Mouse (Mus musculus) CD4-positive, CD25-positive, alpha-beta regulatory T cell, adult 4 months (primary cell): ENCODE data around the gene Scaf4. TPM values are rescaled to one million over a fixed set of nuclear protein-coding genes. Genes with fewer than 3 reads are reported as not detected.
"Not testable (repeated sequence)": the region's sequence is repeated elsewhere in the genome, so short reads cannot be mapped to it uniquely, and the experiment has no call there.

ENCODE experiments used
- ATAC-seq: one replicate; pipeline ENCODE4 v1.8.0; 2017
- polyA plus RNA-seq, 2 experiments: library from polyadenylated mRNA; unstranded; fragments of 100-300 nt; shearing (Covaris generic); gene quantifications; one replicate each; pipeline ENCODE4 v1.2.1; 2017

Gene Scaf4
- polyA plus RNA-seq, 2 experiments from 2014 or later = 9.9 to 11.4 TPM

DNA sequence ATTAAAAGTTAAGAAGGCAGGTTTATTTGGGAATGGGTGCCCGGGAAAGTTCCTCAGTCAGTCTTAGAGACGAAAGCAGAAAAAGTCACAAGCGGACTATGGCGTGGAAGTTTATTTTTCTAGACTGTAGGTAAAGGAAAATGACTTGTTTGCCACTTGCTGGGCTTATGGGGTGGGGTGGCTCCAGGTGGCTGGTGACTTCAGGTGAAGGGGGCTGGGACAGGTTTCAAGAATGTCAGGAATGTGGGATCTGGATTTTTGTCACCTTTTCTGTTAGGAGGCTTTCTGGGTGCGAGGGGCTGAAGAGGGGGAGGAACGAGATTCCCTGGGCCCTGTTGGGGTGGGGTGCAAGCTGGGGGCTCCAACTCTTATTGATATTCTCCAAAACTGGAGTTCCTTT lies 7.4 kb upstream of the Scaf4 start:
- ATAC-seq = no peak

DNA sequence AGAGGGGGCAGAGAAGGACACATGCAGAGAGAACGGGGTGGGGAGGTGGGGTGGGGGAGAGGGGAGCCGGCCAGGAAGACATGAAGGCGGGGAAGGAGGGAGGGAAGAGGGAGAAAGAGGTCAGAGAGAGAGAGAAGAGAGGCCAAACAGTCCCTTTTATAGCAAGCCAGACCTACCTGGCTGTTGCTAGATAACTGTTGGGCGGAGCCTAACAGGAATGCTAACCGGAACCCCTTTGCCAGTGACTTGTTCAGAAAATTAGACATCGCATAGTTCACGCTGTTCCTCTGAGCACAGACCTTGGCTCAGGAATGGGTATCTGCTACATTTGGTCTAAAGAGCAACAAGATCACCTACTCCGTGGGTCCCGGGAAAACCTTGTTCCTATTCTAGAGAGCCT lies 6.7 kb upstream of the Scaf4 start:
- no peak for ATAC-seq

DNA sequence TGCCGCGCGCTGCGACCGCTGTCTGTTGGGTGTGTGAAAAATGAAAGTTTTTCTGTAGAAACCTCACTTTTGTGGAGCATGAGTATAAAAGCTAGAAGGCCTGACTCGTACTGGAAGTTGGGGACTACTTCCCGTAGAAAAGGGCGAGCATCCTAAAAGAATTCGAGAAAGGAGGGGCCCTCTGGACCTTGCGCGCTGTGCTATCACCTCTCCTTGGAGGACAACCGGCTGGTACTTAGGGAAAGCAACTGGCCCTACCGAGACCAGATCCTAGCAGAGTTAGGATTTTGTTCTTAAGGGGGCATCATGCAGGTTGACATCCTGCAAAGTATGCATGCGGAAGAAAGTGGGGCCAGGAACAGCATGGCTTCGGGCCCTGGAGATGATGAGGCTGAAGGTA lies 613 bp upstream of the Scaf4 start:
- no peak for ATAC-seq

DNA sequence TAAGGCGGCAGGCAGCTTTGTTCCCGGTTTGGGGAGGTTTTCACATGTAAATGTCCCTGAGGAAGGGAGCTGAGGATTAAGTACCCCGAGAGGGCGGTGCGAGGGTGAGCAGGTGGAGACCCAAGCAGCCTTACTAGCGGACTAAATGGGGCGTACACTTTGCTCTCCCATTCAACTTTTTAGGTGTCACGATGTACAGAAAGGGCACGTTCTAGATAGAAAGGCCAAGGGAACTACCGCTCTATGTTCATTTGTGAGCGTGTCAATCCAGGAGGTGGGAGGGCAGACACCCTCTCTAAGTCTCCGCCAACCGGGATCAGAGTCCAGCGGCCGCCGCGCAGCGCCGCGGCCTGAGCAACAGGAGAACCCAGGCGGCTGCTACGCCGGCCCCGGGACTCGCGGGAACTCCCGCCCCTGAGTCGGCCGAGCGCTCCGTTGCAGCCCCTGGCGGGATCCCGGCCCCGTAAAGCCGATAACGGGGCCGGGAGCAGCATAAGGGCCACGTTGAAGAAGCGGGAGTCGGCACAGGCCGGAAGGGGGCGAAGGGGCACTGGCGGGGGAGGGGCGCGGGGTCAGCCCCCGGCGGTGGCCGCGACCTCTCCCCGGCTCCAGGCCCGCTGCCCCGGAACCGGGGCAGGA lies 918 bp downstream of the Scaf4 start:
- ATAC-seq = peak; percentile 7

DNA sequence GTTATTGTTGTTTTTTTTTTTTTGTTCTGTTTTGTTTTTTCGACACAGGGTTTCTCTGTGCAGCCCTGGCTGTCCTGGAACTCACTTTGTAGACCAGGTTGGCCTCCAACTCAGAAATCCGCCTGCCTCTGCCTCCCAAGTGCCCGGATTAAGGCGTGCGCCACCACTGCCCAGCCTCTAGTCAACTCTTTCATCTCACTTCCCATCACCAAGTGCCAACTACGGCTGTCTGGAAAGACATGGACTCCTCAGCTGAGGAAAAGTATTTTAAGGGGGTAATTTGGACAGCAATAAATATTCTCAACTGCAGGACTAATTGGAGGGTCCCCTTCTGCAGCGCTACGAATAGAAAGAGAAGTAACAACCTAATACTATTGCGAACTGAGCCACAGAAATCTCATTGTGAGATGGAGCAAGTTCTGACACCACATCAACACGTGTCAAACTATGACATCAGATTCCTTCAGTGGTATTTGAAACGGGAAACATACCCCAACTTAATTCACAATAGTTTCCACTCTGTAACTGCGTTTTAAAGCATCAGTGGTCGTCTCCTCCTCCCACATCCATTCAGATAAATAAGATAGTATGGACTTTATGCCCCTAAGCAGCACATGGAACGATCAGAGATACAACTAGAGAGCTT lies 1.6 kb downstream of the Scaf4 start:
- ATAC-seq = no peak

DNA sequence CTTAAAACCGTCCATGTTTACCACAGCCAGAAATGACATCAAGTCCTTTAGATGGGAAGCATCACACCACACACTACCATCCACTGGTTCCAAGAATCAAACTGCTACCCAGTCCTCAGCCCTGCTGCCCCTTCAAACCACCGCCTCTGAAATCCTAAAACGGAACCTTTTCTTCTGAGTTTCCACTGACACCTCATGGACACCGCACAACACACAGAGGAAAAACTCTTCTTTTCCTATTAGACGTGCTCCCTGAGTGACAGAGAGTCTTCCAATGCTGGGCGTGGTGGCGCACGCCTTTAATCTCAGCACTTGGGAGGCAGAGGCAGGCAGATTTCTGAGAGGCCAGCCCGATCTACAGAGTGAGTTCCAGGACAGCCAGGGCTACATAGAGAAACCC lies 2.9 kb downstream of the Scaf4 start:
- ATAC-seq = no peak

DNA sequence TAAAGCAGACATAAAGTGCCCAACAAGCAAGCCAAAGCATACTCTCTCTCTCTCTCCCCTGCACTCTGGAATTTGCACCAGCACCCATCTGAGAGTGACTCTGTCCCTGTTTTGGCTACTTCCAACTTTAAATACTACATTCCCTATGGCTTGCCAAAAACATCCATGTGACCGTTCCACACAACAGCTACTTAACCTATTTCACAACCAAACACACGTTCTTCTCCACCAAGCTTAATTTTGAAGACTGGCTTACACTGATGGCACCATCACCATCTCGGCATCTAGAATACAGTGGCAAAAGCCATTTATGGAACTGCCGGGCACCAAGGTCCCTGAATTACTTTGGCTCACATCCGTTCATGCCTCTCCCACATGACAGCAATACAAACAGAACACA lies 3.3 kb downstream of the Scaf4 start:
- no peak for ATAC-seq

DNA sequence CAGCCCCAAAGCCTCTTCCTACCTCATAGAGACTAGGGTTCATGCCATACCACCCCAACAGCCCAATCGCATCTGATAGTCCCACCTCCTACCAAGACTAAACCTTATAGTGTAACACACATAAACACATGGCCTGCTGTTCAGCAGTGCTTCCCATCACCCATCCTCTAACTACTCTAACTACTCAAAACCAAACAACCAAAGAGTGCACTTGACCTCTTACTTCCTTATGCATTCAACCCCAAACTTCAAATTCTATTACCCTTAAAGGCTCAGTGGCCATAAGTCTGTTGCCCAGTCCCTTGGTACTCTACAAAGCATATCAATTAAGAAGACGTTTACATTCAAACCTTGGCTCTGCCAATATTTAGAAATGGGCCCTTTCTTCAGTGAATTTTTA lies 3.8 kb downstream of the Scaf4 start:
- ATAC-seq = no peak

DNA sequence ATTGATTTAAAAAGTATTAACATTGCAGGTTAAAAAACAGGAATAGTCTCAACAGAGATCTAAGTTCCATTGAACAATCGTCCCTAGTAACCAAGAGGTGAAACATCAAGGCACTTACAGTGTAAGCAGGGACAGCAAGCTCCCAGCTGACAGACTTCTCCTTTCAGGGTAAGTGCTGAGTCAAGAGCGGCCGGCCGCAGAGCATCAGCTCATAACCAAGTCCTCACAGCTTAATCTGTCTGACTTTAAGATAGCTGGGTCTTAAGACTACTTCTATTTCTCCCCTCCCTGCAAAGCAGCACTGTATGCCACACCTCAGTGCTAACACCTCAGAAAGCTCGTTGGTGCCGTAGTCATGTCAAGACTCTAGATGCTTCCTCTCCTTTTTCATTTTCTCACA lies 5.2 kb downstream of the Scaf4 start:
- ATAC-seq = no peak

DNA sequence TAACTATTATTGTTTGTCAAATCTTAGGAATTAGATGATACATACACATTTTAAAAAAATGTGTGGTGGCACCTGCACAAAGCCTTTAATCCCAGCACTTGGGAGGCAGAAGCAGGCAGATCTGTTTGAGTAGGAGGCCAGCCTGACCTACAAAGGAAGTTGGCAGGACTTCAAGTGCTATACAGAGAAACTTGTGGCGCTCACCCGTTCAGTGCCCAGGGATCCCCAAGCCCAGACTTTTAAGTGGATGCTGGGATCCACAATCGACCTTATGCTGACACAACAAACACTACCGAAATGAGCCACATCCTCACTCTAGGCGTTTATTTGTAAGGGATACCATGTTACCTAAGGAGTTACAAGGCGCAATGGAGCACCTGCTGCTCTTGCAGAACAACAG lies 8.8 kb downstream of the Scaf4 start:
- ATAC-seq = no peak

DNA sequence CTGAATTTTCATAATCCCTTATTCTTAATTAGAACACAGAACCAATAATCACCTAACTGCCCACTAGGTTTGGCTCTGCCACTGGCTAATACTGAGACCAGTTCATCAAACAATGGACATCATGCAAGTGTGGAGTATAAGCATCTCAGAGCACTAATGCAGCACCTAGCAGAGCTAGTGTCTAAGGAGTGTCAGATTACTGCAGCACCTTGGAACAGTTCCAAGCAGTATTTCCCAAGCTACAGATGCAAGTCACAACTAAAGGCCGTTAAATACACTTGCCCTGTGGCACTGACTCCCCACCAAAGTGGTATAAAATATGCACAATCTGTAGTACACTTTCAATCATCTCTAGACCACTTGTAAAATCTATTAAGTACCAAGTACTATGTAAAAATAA lies 17.7 kb downstream of the Scaf4 start:
- no peak for ATAC-seq

DNA sequence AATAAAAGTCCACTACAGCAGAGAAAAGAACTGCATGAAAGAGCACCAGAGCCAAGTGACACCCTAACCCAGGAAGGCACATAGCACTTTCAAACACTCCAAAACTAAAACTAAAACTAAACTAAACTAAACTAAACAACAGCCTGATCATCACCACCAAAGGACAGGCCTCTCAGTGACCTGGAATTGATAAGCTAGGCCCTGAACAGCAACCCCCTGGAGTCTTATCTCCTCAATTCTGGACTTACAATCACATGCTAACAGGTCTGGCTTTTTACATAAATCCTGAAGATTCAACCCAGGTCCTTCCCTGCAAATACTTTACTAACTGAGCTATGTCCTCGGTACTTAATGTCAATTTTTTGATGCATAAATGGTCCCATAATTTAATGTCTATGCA lies 19.2 kb downstream of the Scaf4 start:
- peak; percentile 39 for ATAC-seq

DNA sequence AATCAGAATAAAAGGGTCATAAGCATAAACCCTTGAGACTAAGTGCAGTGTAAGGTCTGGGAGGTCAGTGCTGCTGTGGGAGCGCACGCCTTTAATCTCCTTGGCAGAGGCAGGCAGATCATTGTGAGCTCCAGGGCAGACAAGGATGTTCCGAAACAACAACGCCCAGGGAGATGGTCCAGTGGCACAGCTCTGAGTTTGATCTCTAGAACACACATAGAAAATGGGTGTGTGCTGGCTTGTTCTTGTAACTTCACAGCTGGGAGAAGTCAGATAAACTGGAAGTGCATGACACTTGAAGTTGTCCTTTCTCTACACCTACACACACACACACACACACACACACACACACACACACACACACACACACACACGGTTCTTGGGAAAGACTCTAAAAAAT lies 20.3 kb downstream of the Scaf4 start:
- no peak for ATAC-seq

DNA sequence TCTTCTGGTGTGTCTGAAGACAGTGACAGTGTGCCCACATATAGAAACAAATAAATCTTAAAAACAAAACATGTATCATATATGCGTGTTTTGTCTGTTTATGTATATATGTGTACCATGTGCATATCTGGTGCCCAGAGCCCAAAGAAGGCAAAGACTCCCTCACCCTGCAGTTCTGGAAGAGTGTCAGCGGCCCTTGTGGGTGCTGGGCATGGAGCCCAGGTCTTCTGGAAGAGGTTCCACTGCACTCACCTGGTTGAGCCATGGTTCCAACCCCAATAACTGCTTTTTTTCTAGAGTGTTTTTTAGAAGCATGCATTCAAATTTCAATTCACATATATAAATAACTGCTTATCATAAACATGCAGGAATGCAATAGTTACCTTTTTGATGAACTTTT lies 22.5 kb downstream of the Scaf4 start:
- no peak for ATAC-seq

DNA sequence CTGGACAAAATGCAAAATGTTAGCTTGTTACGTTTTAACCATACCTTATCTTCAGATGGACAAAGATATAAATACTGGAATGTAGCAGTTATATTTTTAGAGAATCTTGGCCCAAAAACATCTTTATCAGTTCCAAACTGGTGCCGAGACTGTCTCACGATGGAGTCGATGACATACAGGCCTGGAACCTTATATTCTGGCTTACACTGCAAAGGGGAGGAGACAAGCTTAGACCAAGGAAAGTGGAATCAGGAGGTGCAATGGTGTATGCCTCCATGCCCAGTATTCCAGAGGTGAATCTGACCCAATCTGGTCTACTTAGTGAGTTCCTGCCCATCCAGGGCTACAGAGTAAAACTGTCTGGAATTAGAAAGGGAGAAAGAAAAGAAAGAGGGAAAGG lies 24.2 kb downstream of the Scaf4 start:
- ATAC-seq = no peak

DNA sequence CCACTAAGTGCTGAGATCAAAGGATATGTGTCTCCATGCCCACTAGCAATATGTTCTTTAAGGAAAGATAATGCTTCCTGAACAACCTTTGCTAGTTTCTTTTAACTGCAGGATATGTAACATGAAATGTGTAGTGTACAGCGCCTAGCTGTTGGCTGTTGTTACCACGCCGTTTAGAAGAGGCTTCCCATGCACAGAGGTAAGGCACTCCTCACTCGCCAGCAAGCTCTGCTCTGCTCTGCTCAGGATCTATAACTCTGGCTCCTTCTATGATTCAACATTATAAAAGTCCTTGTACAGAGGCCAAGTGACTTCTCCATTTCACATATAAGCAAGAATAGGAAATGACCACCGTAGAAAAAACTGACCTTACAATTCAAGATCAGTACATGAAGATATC lies 24.7 kb downstream of the Scaf4 start:
- ATAC-seq = no peak

DNA sequence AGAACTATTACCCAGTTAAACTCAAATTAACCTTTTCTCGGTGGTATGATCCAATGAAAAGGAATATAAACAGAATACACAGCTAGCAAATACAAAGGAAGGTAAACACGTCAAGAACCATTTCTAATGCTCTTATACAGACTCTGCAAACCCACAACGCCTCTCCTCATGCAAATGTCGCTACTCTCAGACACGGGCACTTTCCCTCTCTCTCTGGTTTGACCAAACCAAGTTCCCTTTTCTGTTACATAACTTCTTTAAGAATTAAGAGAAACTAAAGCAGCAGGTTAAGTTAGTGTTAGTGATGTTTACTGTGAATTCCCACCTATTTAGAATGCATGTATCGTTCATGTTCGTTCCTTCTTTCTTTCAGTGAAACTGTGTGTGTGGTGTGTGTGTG lies 25.4 kb downstream of the Scaf4 start:
- ATAC-seq = no peak

DNA sequence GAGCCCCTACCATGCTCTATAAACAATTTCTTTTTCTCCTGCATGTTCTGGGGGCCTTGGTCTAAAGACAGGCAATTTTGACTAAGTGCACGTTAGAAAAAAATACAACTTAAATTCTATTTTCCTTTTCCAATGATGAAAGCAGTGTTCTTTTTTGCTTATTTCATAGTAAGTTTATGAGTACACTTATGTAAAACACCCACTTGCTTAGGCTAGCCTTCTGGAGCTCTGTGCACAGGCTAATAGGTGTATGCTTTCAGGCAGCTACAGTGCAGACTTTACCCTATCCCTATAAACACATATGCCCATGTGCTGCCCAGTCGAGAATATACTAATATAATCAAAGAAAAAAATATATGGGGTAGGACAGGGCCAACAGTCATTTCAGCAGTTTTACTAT lies 31.8 kb downstream of the Scaf4 start:
- ATAC-seq = no peak

DNA sequence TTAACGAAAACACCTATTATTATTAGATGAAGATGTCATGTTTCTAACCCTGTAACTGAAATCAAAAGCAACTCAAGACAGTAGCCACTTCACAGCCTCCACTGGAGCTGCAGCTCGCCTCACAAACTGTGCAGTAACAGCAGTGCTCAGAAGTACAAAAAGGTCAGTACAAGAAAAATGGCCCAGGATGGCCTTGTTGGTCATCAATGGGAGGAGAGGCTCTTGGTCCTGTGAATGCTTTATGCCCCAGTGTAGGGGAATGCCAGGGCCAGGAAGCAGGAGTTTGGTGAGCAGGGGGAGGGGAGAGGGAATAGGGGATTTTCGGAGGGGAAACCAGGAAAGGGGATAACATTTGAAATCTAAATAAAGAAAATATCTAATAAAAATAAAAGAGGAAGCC lies 33.0 kb downstream of the Scaf4 start:
- not testable (repeated sequence) for ATAC-seq

DNA sequence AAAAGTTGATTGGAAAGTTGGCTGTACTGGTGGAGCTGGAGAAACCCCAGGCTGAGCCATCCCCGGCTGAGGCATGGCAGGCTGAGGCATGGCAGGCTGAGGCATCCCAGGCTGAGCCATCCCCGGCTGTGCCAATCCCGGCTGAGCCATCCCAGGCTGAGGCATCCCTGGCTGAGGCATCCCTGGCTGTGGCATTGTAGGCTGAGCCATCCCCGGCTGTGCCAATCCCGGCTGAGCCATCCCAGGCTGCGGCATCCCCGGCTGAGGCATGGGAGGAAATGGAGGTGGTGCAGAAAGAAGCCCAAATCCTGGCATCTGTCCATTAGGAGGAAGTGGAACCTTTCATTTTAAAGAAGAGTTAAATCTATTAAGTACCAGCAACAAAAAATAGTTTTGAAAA lies 34.2 kb downstream of the Scaf4 start:
- ATAC-seq = no peak

DNA sequence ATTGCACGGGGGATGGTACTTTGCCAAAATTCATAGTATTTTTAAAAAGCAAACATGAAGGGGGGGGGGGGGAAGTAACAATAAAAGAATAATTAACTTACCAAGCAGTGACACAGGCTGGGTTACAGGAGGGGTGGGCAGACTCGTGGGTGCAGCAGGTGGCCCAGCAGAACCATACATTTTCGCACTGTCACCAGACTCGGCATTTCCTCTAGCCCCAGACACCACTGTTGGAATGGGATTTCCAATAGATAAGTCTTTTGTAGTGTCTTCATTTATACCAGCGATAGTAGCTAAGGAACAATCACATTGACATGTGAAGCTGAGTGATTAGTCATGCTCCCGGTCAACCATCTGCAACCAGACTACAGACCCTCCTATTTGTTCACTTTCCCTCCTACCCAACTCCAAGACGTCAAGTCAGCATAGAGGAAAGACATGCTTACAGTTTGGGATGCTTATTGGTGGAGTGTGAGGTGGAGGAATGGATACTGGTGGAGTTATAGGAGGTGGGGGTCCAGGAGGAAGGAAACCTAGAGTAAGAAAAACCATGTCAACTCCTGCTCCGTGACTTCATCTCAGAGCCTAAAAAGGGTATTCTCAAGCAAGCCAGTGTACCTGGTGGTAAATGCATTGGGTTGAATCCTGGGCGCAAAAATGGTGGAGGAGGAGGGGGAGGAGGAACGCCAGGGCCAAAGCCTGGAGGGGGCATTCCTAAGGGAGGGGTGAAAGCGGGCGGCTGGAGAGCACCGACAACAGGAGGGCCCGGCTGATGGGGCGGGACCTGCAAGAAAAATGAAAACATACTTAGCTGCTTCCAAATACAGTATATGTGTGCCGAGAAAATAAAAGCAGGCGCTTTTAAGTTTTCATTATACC lies 41.6 kb downstream of the Scaf4 start:
- no peak for ATAC-seq

DNA sequence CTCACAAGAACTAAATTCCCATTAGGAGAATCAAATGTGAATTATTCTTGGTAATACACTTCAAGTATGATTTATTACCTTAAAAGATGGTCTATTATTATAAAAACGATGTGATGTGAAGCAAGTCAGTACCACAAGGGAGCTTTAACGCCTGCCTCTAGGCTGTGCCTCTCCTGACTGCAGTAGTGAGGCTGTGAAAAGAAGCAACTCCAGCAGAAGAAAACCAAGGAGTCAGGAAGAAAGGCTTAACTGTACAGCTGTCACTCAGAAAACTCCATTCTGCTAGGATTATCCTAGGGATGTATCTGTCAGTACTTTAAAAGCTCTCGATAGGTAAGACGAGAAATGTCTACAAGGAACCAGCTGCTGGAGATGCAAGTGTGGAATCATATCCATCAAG lies 42.4 kb downstream of the Scaf4 start:
- no peak for ATAC-seq

DNA sequence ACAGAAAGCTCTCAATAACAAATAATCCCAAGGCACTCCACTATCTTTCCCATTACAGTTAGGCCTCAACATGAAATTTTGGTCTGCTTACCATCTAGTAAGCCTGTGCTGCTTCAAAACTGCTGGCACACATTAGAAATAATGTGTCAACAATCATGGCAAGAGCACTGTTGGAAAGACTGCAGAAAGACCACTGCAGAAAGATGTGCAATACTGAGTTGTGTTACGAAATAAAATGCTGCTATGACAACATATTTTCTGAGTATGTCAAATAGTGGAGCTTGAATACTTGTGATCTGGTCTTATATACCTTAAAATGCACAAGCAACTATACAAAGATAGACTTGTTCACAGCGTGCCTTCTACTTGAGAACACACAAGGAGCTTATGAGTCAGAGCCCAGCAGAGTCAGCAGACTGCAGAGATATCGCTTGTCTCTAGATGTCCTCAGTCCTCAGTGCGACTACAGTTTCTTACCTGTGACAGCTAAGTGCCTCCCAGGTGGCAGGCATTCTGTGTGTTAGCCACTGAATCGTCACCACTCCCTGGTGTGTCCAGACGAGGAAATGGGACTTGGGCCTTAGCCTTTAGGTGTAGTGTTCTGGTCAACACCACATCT lies 45.1 kb downstream of the Scaf4 start:
- ATAC-seq = no peak

DNA sequence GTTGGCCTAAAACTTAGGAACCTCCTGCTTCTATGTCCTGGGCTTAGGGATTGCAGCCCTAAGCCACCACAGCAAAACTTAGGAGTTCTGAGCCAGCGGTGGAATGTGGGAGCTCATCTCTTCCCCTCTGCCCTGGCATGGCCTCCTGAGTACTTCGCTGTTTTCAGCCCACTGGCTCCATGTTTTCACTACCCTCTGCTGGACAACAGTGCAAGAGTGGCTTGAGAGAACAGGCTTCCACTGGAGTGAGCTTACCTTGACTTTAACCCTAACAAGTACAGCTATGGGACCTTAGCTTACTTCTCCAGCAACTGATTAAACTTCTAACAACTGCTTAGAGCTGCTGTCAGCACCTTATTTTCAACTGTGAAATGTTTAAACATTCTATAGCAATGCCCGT lies 49.1 kb downstream of the Scaf4 start:
- no peak for ATAC-seq
